Mouse (Mus musculus): ENCODE results near the gene Hsd11b1. TPM values are rescaled to one million over a fixed set of nuclear protein-coding genes. Genes with fewer than 3 reads are reported as not detected.
"Not testable (repeated sequence)": the region's sequence is repeated elsewhere in the genome, so short reads cannot be mapped to it uniquely, and the experiment has no call there.

The Hsd11b1 gene
- 10 to 100 TPM; 47.4 to 53.4 TPM for total RNA-seq (2021)

GRCm38 (mm10) chr1:193263955-193264598 is at the start of gene Hsd11b1:
Gene Hsd11b1, minus strand, starts transcription at chr1:193264075.
- DNase-seq (ENCODE audit: extremely low spot score in 1 of 2, low spot score in 1 of 2): peak in 1 of 2 experiments; percentile 17

DNA sequence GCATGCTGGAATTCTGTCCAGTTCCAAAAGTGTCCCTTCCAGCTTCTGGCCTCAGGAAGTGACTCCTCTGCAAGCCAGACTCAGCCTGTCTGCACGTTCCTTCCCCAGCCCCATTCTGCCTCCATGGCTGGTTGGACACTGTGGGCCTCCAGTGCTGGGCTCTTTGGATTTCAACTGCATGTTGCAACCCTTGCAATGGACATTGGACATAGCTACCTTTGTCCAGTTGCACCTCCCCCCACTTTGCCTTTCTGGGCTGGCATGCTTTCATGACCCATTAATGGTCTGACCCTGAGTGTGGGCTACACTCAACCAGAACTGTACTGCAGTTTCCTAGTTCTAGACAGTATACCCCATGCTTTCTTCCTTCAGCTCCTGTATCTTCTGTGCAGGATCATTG is 47.7 kb upstream of the Hsd11b1 start:
- no peak for DNase-seq (ENCODE audit: extremely low spot score in 1 of 2, low spot score in 1 of 2)

DNA sequence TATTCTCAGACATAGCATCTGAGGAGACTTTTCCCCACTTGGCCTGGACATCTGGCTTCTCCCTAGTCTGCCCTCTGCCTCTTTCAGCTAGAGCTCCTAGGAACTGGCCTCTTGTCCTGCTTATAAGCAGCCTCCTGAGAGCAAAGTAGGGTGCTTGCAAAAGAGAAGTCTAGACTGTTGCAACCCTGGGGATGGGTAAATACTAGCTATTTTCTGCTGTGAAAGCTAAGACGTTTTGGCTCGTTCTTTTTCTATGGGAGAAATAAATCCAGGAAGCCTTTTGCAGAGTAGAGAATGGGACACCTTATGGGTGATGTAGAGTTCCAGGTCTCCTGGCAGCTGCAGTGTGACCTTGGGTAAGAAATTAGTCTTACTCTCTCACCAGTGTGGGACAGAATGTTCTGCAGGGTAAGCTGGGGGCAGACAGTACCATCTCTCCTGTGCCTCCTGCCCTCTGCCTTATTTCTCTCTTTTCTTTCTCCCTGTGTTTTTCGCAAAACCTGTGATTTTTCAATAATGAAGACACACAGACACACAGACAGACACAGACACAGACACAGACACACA is 46.7 kb upstream of the Hsd11b1 start:
- DNase-seq (ENCODE audit: extremely low spot score in 1 of 2, low spot score in 1 of 2): no peak

- DNase-seq (ENCODE audit: extremely low spot score in 1 of 2, low spot score in 1 of 2): no peak
These were observed 46.1 kb upstream of the Hsd11b1 start for GRCm38 (mm10) chr1:193309785-193310518.

DNA sequence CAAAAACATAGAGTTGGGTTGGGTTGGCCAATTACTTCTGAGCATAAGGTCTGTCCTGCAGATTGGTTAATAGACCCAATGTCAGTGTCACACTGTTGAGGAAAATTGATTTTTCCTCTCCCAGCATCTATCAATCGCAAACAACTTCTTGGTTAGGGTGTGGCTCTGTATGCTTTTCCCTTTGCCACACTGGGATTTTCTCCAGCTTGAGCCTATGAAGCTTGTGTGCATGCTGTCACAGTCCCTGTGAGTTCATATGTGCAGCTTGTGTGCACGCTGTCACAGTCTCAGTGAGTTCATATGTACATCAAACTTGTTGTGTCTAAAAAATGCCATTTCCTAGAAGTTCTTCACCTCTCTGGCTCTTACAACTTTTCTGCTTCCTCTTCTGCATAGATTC is 43.0 kb upstream of the Hsd11b1 start:
- no peak for DNase-seq (ENCODE audit: extremely low spot score in 1 of 2, low spot score in 1 of 2)

DNA sequence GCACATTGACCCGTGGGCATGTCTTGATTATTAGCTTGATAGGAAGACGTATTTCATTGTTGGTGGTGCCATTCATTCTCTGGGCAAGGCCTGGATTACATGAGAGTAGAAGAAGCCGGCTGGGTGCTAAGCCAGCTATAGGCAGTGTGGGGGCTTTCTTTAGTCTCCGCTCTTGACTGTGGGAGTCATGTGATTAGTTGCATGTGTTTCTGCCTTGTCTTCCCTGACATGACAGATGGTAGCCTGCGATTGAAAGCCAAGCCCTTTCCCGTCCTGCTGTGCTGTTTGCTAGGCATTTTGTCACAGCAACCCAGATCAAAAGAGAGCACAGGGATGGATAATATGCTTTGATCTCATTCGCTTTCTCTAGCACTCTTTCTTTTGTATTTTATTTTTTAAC is 41.5 kb upstream of the Hsd11b1 start:
- DNase-seq (ENCODE audit: extremely low spot score in 1 of 2, low spot score in 1 of 2): no peak

GRCm38 (mm10) chr1:193303096-193303495 is 39.2 kb upstream of the Hsd11b1 start:
- DNase-seq (ENCODE audit: extremely low spot score in 1 of 2, low spot score in 1 of 2): no peak

- DNase-seq (ENCODE audit: extremely low spot score in 1 of 2, low spot score in 1 of 2): no peak
These were observed 38.2 kb upstream of the Hsd11b1 start for GRCm38 (mm10) chr1:193302093-193302405.

DNA sequence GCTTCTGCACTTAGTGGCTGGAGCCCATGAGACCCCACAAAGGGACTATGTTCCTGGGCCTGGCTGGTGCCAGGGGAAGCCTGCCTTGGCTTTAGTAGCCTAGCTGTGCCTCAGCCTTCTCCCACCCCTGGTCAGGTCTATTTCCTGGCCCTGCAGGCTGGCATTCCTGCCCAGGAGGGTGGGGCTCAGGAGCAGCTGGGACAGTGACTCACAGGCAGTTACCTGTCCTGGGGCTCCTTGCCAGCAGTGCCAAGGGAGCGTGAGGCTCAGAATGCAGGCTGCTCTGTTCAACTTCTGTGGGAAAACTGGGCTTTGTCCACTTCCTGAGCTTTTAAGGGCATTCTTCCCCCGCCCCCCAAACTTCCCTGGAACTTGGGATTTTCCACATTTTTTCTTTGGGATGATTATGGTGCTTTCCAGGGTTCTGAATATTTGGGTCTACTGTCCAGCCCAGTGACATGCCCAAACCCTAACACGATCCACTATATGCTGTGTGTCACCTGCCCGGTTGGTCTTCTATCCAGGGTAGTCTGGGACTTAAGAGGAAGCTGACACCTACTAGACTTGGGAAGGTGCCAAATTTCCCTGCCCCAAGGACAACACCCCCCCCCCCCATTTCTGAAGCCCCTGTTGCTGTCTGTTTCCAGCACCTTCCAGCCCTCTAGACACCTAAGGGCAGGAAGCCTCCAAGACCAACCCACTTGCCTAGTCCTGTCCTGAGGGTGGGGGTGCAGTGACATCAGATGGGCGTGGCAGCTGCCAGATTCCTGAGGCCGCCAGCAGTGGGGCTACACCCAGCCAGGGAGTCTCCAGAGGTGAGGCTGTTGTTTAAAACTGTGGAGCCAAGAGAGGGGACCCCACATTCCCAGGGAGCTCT is 37.6 kb upstream of the Hsd11b1 start:
- no peak for DNase-seq (ENCODE audit: extremely low spot score in 1 of 2, low spot score in 1 of 2)

- no peak for DNase-seq (ENCODE audit: extremely low spot score in 1 of 2, low spot score in 1 of 2)
These were observed 36.1 kb upstream of the Hsd11b1 start for GRCm38 (mm10) chr1:193299995-193300394.

DNA sequence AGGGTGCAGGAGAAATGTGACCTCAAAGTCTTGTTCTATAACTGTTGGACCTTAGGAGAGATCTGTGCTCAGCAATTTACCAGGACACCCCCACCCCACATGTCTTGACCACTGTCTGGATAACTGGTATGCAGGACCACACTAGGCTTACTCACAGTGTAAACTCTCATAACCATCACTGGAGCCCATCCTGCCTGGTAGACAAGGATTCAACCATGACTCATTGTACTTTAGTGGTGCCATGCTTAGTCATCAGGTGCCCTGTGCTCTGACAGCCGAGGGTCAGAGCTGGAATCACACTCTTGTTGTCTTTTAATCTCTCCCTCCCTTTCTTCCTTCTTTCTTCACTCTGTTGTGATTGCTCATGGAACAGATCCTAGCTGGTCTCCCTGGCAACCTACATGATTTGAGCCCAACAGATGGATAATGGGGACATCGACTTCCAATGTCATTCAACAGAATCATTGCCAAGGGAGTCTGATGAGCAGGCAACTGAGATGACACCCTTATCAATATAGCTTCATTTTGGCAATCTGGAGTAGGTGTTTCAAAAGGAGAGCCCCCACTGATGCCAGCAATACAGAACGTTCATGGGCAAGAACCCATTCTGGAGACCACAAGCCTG is 34.4 kb upstream of the Hsd11b1 start:
- DNase-seq (ENCODE audit: extremely low spot score in 1 of 2, low spot score in 1 of 2): no peak

DNA sequence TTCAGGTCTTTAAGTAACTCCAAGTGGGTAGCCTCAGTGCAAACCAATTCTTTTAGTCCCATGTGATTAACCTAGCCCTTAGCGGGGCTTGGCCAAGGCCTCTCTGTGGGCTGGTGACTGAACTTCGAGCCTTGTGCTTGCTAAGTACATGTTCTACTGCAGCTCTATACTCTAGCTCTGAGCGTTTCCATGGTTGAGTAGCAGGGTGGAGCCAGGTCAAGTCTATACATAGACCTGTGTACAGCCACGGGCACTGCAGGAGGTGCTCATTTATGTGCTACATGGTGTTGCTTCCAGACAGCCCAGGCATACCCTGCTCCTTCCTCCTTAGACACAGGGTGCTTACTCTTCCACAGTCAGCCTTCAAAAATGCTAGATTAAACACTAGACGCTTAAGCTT is 32.0 kb upstream of the Hsd11b1 start:
- no peak for DNase-seq (ENCODE audit: extremely low spot score in 1 of 2, low spot score in 1 of 2)

DNA sequence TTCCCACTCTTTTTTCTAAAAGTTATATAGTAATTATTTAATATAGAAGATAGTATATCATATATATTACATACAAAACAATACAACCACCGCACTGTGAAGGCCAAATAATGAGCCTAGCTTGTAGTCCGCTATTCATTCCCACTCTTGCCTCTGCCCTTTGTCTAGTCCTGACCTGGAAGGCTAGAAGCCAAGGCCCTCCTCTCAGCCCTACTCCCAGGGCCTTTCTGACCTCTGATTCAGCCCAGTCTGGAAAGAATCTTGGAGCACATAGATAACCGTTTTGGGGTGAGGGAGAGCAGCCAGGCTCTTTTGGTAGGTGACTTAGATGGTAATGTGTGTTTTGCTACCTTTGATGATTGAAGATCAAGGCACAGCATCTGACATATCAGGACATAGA is 30.1 kb upstream of the Hsd11b1 start:
- DNase-seq (ENCODE audit: extremely low spot score in 1 of 2, low spot score in 1 of 2): no peak

DNA sequence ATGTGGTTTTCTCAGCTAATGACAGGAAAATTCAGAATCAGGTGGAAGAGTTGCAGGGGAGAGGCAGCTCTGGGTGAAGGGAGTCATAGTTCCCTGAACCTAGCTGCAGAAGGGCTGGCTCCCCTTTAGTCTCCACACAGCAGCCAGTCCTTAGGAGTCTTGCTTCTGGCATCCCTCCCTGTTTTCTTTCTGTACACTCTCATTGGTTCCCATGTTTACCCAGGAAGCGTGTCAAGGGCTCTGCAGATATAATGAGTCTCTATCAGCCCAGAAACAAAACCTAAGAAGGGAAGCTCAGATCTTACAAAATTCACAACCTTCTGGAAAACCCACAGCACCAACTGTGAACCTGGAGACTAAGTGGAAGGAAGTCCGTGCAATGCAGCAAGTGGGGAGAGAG is 29.2 kb upstream of the Hsd11b1 start:
- no peak for DNase-seq (ENCODE audit: extremely low spot score in 1 of 2, low spot score in 1 of 2)

GRCm38 (mm10) chr1:193290686-193291085 is 26.8 kb upstream of the Hsd11b1 start:
- DNase-seq (ENCODE audit: extremely low spot score in 1 of 2, low spot score in 1 of 2): no peak

DNA sequence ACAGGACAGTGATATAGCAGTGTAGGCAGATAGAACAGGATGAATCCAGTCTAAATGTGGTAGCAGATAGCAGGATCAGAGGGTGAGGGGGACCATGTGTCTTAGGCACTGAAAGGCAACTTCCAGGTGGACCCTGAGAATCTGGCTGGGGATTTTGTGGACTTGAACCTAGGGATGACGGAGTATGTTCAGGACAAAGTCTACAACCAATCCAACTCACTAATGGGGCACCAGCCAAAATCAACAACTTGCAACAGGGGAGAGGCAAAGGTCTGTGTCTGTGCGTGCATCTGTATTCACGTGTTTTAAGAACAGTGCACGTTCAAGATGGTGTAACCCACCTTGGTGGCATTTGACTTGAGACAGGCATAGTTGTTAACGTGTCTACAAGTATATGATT is 26.0 kb upstream of the Hsd11b1 start:
- DNase-seq (ENCODE audit: extremely low spot score in 1 of 2, low spot score in 1 of 2): no peak

DNA sequence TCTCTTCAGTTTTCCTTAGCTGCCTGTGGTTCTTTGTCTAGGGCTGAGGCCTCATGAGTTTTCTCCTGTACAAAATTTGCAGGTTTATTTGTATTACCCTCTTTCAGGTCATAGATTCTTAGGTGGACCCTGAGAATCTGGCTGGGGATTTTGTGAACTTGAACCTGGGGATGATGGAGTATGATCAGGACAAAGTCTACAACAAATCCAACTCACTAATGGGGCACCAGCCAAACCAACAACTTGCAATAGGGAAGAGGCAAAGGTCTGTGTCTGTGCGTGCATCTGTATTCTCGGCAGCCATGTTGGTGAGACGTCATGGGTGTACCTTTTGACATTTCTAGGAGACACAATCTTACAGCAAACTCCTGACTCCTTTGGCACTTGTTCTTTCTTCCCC is 25.2 kb upstream of the Hsd11b1 start:
- no peak for DNase-seq (ENCODE audit: extremely low spot score in 1 of 2, low spot score in 1 of 2)

GRCm38 (mm10) chr1:193287578-193287977 is 23.7 kb upstream of the Hsd11b1 start:
- no peak for DNase-seq (ENCODE audit: extremely low spot score in 1 of 2, low spot score in 1 of 2)

GRCm38 (mm10) chr1:193285766-193286325 is 22.0 kb upstream of the Hsd11b1 start:
- DNase-seq (ENCODE audit: extremely low spot score in 1 of 2, low spot score in 1 of 2): not testable (repeated sequence)

DNA sequence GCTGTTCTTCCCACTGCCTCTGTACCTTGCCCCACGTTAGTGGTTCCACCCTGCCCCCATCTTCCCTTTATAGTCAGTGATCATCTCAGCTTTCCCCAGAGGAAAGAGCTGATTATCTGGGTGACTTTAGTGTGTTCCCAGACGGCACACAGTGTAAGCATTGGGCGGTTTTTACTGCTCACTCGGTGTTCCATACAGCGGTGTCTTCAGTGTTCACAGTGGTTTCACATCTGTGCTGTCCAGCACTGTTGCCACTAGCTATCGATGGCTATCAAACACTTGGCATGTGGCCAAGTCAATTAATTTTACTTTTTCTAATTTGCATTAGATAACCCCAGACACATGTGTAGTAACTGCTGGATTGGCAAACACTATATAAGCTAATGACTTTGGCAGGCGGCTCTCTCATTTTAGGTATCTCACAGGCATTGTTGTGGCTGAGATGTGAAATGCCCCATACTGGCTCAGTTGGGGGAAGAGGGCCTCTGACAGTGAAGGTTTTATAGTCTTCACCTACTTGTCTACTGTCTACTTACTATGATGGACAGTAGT is 20.4 kb upstream of the Hsd11b1 start:
- DNase-seq (ENCODE audit: extremely low spot score in 1 of 2, low spot score in 1 of 2): no peak

All from layer of hippocampus, postnatal 25 days (tissue).